Mouse (Mus musculus) limb, embryonic 15.5 days (tissue): ENCODE measurements around the gene Ankrd27. TPM values are rescaled to one million over a fixed set of nuclear protein-coding genes. Genes with fewer than 3 reads are reported as not detected.

Experiments used
- ATAC-seq: fragments of 200-750 bp; cut with Nextera tagmentation; 2 replicates; pipeline ENCODE4 v1.8.0; 2017; ENCODE audit warnings: low read depth, moderate TSS enrichment; ENCODE audit not compliant: insufficient number of reproducible peaks, low FRiP score, low TSS enrichment
- H3K27ac ChIP-seq: fragments of 300-500 bp; sonication (generic); 2 replicates; pipeline ENCODE4 v1.5.1; 2015; ENCODE audit warnings: moderate library complexity, mild to moderate bottlenecking, inconsistent platforms
- H3K27me3 ChIP-seq: fragments of 300-500 bp; sonication (generic); 2 replicates; pipeline ENCODE4 v1.6.1; 2015; ENCODE audit warnings: inconsistent platforms
- H3K36me3 ChIP-seq: fragments of 300-500 bp; sonication (generic); 2 replicates; pipeline ENCODE4 v1.6.1; 2015; ENCODE audit warnings: inconsistent platforms
- H3K4me1 ChIP-seq: fragments of 300-500 bp; sonication (generic); 2 replicates; pipeline ENCODE4 v1.6.1; 2015; ENCODE audit warnings: inconsistent platforms
- H3K4me2 ChIP-seq: fragments of 300-500 bp; sonication (generic); 2 replicates; pipeline ENCODE4 v1.6.1; 2015; ENCODE audit warnings: mild to moderate bottlenecking, inconsistent platforms
- H3K4me3 ChIP-seq: fragments of 300-500 bp; sonication (generic); 2 replicates; pipeline ENCODE4 v1.5.1; 2015; ENCODE audit warnings: mild to moderate bottlenecking, inconsistent platforms
- H3K9ac ChIP-seq: fragments of 300-500 bp; sonication (generic); 2 replicates; pipeline ENCODE4 v1.6.1; 2015; ENCODE audit warnings: inconsistent platforms
- H3K9me3 ChIP-seq: fragments of 300-500 bp; sonication (generic); 2 replicates; pipeline ENCODE4 v1.6.1; 2016; ENCODE audit warnings: inconsistent platforms
- WGBS: fragments of 180-500 bp; shearing (Covaris S2); methylation state at CpG from one replicate; pipeline ENCODE4 v1.1.7; 2015; 5-methylcytosine and 5-hydroxymethylcytosine counted together
- polyA plus RNA-seq: library from polyadenylated mRNA; unstranded; fragments of >200 nt; fragmentation: Nextera tagmentation; extraction: Ambion mirVana; gene quantifications from 2 replicates; pipeline ENCODE4 v1.2.1, GENCODE M21; 2015

Gene Ankrd27
- polyA plus RNA-seq, 1 experiment from 2014 or later: 55.0 TPM

GRCm38 (mm10) chr7:35648239-35649069, 62.4 kb downstream of the Ankrd27 start:
- Histone ChIP-seq H3K4me3 (no peak overlapping the region), H3K27me3 (no peaks in the 10 kb centered on the region), H3K4me1 (peaks cover 7% of the 10 kb centered on the region; the same call in 1 of the 2 replicates), H3K36me3 (peaks cover 16% of the 10 kb centered on the region), H3K4me2 (no peak overlapping the region), H3K9ac (no peak overlapping the region), H3K9me3 (0 out of 2 replicates have a peak, but pooled peaks cover 3% of the 10 kb centered on the region), H3K27ac (no peak overlapping the region)
- 67% methylated on average over 9 of the region's 9 CpGs for WGBS
- no peak for ATAC-seq

- H3K4me1 ChIP-seq: peaks cover 7% of the 10 kb centered on the region; the same call in 1 of the 2 replicates
- H3K9ac ChIP-seq: no peak overlapping the region
- no peak overlapping the region for H3K27ac ChIP-seq
- no peak overlapping the region for H3K4me3 ChIP-seq
- peaks cover 10% of the 10 kb centered on the region for H3K36me3 ChIP-seq
- ATAC-seq: no peak
- H3K4me2 ChIP-seq: no peak overlapping the region
- no peaks in the 10 kb centered on the region for H3K27me3 ChIP-seq
- 0 out of 2 replicates have a peak, but pooled peaks cover 3% of the 10 kb centered on the region for H3K9me3 ChIP-seq
- 46% methylated on average over 3 of the region's 3 CpGs for WGBS
Measured at GRCm38 (mm10) chr7:35649071-35649470, 63.0 kb downstream of the Ankrd27 start.

- Histone ChIP-seq H3K4me1 (peaks cover 7% of the 10 kb centered on the region; the same call in 1 of the 2 replicates), H3K4me3 (no peak overlapping the region), H3K9me3 (0 out of 2 replicates have a peak, but pooled peaks cover 3% of the 10 kb centered on the region), H3K9ac (no peak overlapping the region), H3K36me3 (no peaks in the 10 kb centered on the region), H3K4me2 (no peak overlapping the region), H3K27me3 (no peaks in the 10 kb centered on the region), H3K27ac (no peak overlapping the region)
- ATAC-seq: no peak
- 79% methylated on average over 11 of the region's 11 CpGs for WGBS
Measured at GRCm38 (mm10) chr7:35650716-35651410, 64.8 kb downstream of the Ankrd27 start.

- 0 out of 2 replicates have a peak, but pooled peaks cover 3% of the 10 kb centered on the region for H3K9me3 ChIP-seq
- no peak overlapping the region for H3K27ac ChIP-seq
- H3K36me3 ChIP-seq: no peaks in the 10 kb centered on the region
- peaks cover 2% of the 10 kb centered on the region; the same call in 1 of the 2 replicates for H3K4me1 ChIP-seq
- H3K9ac ChIP-seq: no peak overlapping the region
- no peak for ATAC-seq
- no peak overlapping the region for H3K4me3 ChIP-seq
- H3K27me3 ChIP-seq: no peaks in the 10 kb centered on the region
- 81% methylated on average over 10 of the region's 10 CpGs for WGBS
- no peak overlapping the region for H3K4me2 ChIP-seq
Measured at GRCm38 (mm10) chr7:35651583-35652270, 65.7 kb downstream of the Ankrd27 start.

- 49% methylated on average over 6 of the region's 6 CpGs for WGBS
- Histone ChIP-seq H3K27ac (no peak overlapping the region), H3K36me3 (no peaks in the 10 kb centered on the region), H3K4me1 (no peaks in the 10 kb centered on the region), H3K27me3 (no peaks in the 10 kb centered on the region), H3K4me3 (no peak overlapping the region), H3K4me2 (no peak overlapping the region), H3K9me3 (no peaks in the 10 kb centered on the region), H3K9ac (no peak overlapping the region)
- ATAC-seq: no peak
Measured at GRCm38 (mm10) chr7:35657829-35658228, 71.8 kb downstream of the Ankrd27 start.

GRCm38 (mm10) chr7:35659173-35659572, 73.1 kb downstream of the Ankrd27 start:
- Histone ChIP-seq H3K36me3 (no peaks in the 10 kb centered on the region), H3K4me2 (no peak overlapping the region), H3K9me3 (no peaks in the 10 kb centered on the region), H3K4me3 (no peak overlapping the region), H3K4me1 (no peaks in the 10 kb centered on the region), H3K27ac (no peak overlapping the region), H3K27me3 (no peaks in the 10 kb centered on the region), H3K9ac (no peak overlapping the region)
- 50% methylated on average over 3 of the region's 3 CpGs for whole genome bisulfite sequencing
- ATAC-seq: no peak

GRCm38 (mm10) chr7:35663790-35664376, 77.8 kb downstream of the Ankrd27 start:
- ATAC-seq: no peak
- WGBS: 50% methylated on average over 16 of the region's 16 CpGs
- H3K27ac ChIP-seq: no peak overlapping the region
- H3K36me3 ChIP-seq: no peaks in the 10 kb centered on the region
- no peak overlapping the region for H3K9ac ChIP-seq
- no peaks in the 10 kb centered on the region for H3K27me3 ChIP-seq
- H3K4me2 ChIP-seq: no peak overlapping the region
- H3K4me1 ChIP-seq: no peaks in the 10 kb centered on the region
- no peaks in the 10 kb centered on the region for H3K9me3 ChIP-seq
- no peak overlapping the region for H3K4me3 ChIP-seq

GRCm38 (mm10) chr7:35668066-35669041, 82.3 kb downstream of the Ankrd27 start:
- Histone ChIP-seq H3K4me1 (no peaks in the 10 kb centered on the region), H3K4me2 (no peak overlapping the region), H3K9me3 (no peaks in the 10 kb centered on the region), H3K4me3 (no peak overlapping the region), H3K27me3 (no peaks in the 10 kb centered on the region), H3K36me3 (no peaks in the 10 kb centered on the region), H3K9ac (no peak overlapping the region), H3K27ac (no peak overlapping the region)
- ATAC-seq: no peak
- WGBS: 54% methylated on average over 18 of the region's 18 CpGs

- H3K9me3 ChIP-seq: no peaks in the 10 kb centered on the region
- no peak overlapping the region for H3K9ac ChIP-seq
- H3K4me1 ChIP-seq: no peaks in the 10 kb centered on the region
- 77% methylated on average over 4 of the region's 4 CpGs for WGBS
- no peaks in the 10 kb centered on the region for H3K36me3 ChIP-seq
- H3K27me3 ChIP-seq: no peaks in the 10 kb centered on the region
- H3K4me3 ChIP-seq: no peak overlapping the region
- H3K4me2 ChIP-seq: no peak overlapping the region
- no peak for ATAC-seq
- H3K27ac ChIP-seq: no peak overlapping the region
Measured at GRCm38 (mm10) chr7:35678976-35679375, 92.9 kb downstream of the Ankrd27 start.

GRCm38 (mm10) chr7:35681559-35681958, 95.5 kb downstream of the Ankrd27 start:
- ATAC-seq: no peak
- H3K36me3 ChIP-seq: no peaks in the 10 kb centered on the region
- H3K9me3 ChIP-seq: no peaks in the 10 kb centered on the region
- 73% methylated on average over 3 of the region's 3 CpGs for WGBS
- H3K9ac ChIP-seq: no peak overlapping the region
- no peaks in the 10 kb centered on the region for H3K27me3 ChIP-seq
- H3K4me2 ChIP-seq: no peak overlapping the region
- H3K27ac ChIP-seq: no peak overlapping the region
- H3K4me3 ChIP-seq: no peak overlapping the region
- H3K4me1 ChIP-seq: peaks cover 4% of the 10 kb centered on the region; the same call in 1 of the 2 replicates
